ENCODE assay signal across 8 mouse cellular contexts in the genomic region with DNA sequence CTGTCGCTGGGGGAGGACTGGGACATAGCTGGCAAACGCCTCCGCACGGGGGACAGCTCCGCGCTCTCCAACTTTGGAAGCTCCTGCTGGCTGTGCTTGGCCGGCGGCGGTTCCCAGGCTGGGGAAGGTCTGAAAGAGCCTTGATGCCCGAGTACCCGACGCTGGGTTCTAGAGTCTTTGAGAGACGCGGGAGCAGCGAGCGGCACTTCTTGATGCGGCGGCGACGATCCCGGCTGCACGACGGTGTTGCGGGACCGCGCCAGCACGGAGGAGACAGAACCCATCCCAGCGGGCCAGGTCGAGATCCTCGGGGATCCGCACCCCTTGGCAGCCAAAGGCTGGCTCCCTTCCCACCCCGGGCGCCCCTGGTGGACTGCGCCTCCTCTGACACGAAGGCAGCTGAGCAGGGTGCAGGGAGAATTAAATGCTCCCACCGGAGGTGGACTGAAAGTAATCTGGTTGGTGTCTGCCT. TPM values are rescaled to one million over a fixed set of nuclear protein-coding genes. Genes with fewer than 3 reads are reported as not detected.
DNase-seq lines count a peak whose midpoint lies in the region; ATAC-seq and TF ChIP-seq lines count a peak whose summit lies in the region.

No protein-coding gene starts in this region.

- no peaks in the 10 kb centered on the region for H3K9me3 ChIP-seq in lung, postnatal 0 days (ENCODE audit: low read length)
- no peaks in the 10 kb centered on the region for H3K9me3 ChIP-seq in heart, postnatal 0 days (replicated peaks; ENCODE audit: control insufficient read depth, low read length)

- no peak for TF ChIP-seq POLR2A in olfactory bulb, adult 2 months (IDR thresholded peaks at IDR 0.05; ENCODE audit: insufficient read depth, low read depth, low read length)

- H3K27ac ChIP-seq in lung, postnatal 0 days (ENCODE audit: low read length): no peak overlapping the region
- H3K27ac ChIP-seq in heart, postnatal 0 days (ENCODE audit: low read depth): no peak overlapping the region
- H3K27ac ChIP-seq in olfactory bulb, adult 2 months (ENCODE audit: insufficient read depth, low read depth, low read length): no peak overlapping the region

- H3K27me3 ChIP-seq in lung, postnatal 0 days (replicated peaks; ENCODE audit: insufficient read depth, low read length): 0 out of 2 replicates have a peak, but pooled peaks cover 6% of the 10 kb centered on the region
- peaks cover 14% of the 10 kb centered on the region; the same call in 1 of the 2 replicates for H3K27me3 ChIP-seq in heart, postnatal 0 days (ENCODE audit: control insufficient read depth, insufficient read depth, low read length)

- under 1% methylated on average over 36 of the region's 36 CpGs for WGBS in lung, postnatal 0 days
- WGBS in heart, postnatal 0 days: 1% methylated on average over 36 of the region's 36 CpGs
- under 1% methylated on average over 36 of the region's 36 CpGs for WGBS in olfactory bulb, adult 2 months

- no peak for ATAC-seq in lung, postnatal 0 days
- no peak for ATAC-seq in heart, postnatal 0 days (ENCODE audit: insufficient read depth, low read depth)

- H3K36me3 ChIP-seq in lung, postnatal 0 days (ENCODE audit: insufficient read depth, low read length): no peaks in the 10 kb centered on the region
- H3K36me3 ChIP-seq in heart, postnatal 0 days (replicated peaks; ENCODE audit: control insufficient read depth, insufficient read depth, low read length): no peaks in the 10 kb centered on the region

- H3K4me2 ChIP-seq in lung, postnatal 0 days (replicated peaks; ENCODE audit: low read depth, low read length): peak overlapping the region; percentile 54
- H3K4me2 ChIP-seq in heart, postnatal 0 days (ENCODE audit: low read depth, low read length): peak overlapping the region; percentile 87

- TF ChIP-seq EP300 in lung, postnatal 0 days (IDR thresholded peaks at IDR 0.05): no peak
- no peak for TF ChIP-seq EP300 in heart, postnatal 0 days (IDR thresholded peaks at IDR 0.05; ENCODE audit: low read depth)

- peak; percentile 49 for TF ChIP-seq CTCF in lung, postnatal 0 days (IDR thresholded peaks at IDR 0.05)
- TF ChIP-seq CTCF in heart, postnatal 0 days (IDR thresholded peaks at IDR 0.05; ENCODE audit: low read depth): no peak
- TF ChIP-seq CTCF in olfactory bulb, adult 2 months (IDR thresholded peaks at IDR 0.05; ENCODE audit: insufficient read depth, low read depth, low read length): no peak

- H3K4me3 ChIP-seq in lung, postnatal 0 days (ENCODE audit: low read depth, low read length): peak overlapping the region; percentile 23
- H3K4me3 ChIP-seq in heart, postnatal 0 days (ENCODE audit: low read depth, low read length): peak overlapping the region; percentile 50
- H3K4me3 ChIP-seq in olfactory bulb, adult 2 months (ENCODE audit: insufficient read depth, low read depth, low read length): peak overlapping the region; percentile 55

- DNase-seq in adrenal gland, postnatal 25 days: peak; percentile 8
- no peak for DNase-seq in adrenal gland, adult 2 months
- peak; percentile 8 for DNase-seq in lung, postnatal 0 days (ENCODE audit: low spot score)
- no peak for DNase-seq in lung, adult 18-20 months
- no peak for DNase-seq in heart, postnatal 0 days (ENCODE audit: low spot score)
- DNase-seq in liver: peak; percentile 22
- DNase-seq in thymus, postnatal 36 days: no peak

- no peaks in the 10 kb centered on the region for H3K4me1 ChIP-seq in lung, postnatal 0 days (ENCODE audit: insufficient read depth, low read depth, low read length)
- peaks cover 8% of the 10 kb centered on the region for H3K4me1 ChIP-seq in heart, postnatal 0 days (ENCODE audit: control insufficient read depth, insufficient read depth)
- peaks cover 8% of the 10 kb centered on the region for H3K4me1 ChIP-seq in olfactory bulb, adult 2 months (ENCODE audit: control insufficient read depth, insufficient read depth, low read length)

- H3K9ac ChIP-seq in lung, postnatal 0 days (replicated peaks; ENCODE audit: low read depth): no peak overlapping the region
- H3K9ac ChIP-seq in heart, postnatal 0 days (replicated peaks; ENCODE audit: low read depth, low read length): 0 out of 2 replicates have a peak overlapping the region, but pooled peaks have one; percentile 26

RNA-seq across cellular contexts. Expression of gene Lsm5, which starts 52.4 kb away (rescaled TPM):
- total RNA-seq in adrenal gland, postnatal 25 days (2021): 24.1 and 28.7 TPM in 2 replicates
- total RNA-seq in adrenal gland, adult 2 months (2021): 10 to 100 TPM; 18.9 to 28.1 TPM
- 0.31 TPM in 1 of 2 replicates, not detected in the other for polyA plus RNA-seq in adrenal gland, adult 2 months (2012; rRNA removed)
- polyA plus RNA-seq in lung, postnatal 0 days (2015; fragmentation: Nextera tagmentation; extraction: Ambion mirVana): 68.0 and 70.7 TPM in 2 replicates
- 2.5 and 47.4 TPM in 2 replicates for total RNA-seq in heart, postnatal 0 days (2014; rRNA removed; ENCODE audit: low replicate concordance)
- 62.9 and 64.7 TPM in 2 replicates for polyA plus RNA-seq in heart, postnatal 0 days (2015; fragmentation: Nextera tagmentation; extraction: Ambion mirVana)
- polyA plus RNA-seq in olfactory bulb, adult 2 months (2012; ENCODE audit: insufficient read depth, insufficient read length, low replicate concordance, missing spikeins): not detected in 2 replicates

Comparison
In these comparisons a context has a peak if more than half of its experiments do, and no peak if none do; other contexts are left out.
1. DNase-seq: peak in adrenal gland, postnatal 25 days (single experiment), lung, postnatal 0 days (single experiment) and liver (single experiment); none in adrenal gland, adult 2 months (single experiment), lung, adult 18-20 months (0 of 2), heart, postnatal 0 days (single experiment) and thymus, postnatal 36 days (0 of 2).
2. Peak in every context shown above with its lines, with median percentiles within 50 percentile points of each other: H3K4me3 ChIP-seq.